Mouse (Mus musculus) T-helper 2 cell (primary cell): Measurements from ENCODE around the gene Edc3.
"Not testable (repeated sequence)": the region's sequence is repeated elsewhere in the genome, so short reads cannot be mapped to it uniquely, and the experiment has no call there.

Experiments used
- in situ Hi-C: fragments of 300-600 bp; cut with MboI, MseI; formaldehyde crosslinking; loops from one replicate; pipeline ENCODE4 v1.15.1; 2025; ENCODE audit warnings: high pct_unique_total_duplicates

Gene Edc3

DNA sequence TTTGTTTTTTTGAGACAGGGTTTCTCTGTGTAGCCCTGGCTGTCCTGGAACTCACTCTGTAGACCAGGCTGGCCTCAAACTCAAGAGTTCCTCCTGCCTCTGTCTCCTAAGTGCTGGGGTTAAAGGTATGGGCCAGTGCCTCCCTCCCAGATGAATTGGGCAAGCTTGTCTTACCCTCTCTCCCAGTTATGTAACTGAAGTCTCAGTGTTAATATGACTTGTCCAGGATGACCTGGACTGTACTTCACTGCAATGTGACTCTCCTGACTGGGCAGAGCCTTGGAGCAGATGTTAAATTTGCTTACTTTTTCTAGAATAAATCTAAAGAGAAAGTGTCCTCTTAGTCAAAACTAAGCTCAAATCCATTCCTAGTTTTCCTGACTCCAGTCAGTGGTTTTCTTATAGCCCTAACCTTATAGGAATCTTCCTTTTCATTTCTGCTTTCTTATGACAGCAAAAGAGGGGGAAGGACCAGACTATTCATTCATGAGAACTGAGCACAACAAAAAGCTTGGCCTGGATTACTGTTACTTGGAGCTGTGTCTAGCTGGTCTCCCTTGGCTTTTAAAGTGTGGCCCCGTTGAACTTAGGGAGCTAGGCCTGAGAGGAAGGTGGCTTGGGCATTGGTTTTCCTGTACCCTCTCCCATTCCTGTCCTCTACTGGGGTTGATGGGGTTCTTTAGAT, 9.7 kb upstream of the Edc3 start:
- in situ Hi-C loops = no loop called here

DNA sequence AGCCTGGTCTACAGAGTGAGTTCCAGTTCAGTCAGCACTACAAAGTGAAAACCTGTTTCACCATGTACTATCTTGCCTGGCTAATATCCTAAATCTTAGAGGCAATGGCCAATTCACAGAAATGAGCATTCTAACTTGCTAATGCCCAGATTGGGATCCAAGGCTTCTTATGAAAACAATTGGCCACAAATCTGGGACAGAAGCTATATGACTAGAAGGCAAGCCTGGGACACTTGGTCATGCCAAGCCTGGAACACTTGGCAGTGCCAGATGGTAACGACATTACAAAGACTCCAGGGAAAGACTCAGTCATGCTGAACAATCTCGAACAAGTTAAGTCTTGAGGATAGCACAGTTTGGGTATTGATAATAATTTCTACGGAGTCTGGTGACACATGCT, 1.8 kb upstream of the Edc3 start:
- in situ Hi-C loops = no loop called here

DNA sequence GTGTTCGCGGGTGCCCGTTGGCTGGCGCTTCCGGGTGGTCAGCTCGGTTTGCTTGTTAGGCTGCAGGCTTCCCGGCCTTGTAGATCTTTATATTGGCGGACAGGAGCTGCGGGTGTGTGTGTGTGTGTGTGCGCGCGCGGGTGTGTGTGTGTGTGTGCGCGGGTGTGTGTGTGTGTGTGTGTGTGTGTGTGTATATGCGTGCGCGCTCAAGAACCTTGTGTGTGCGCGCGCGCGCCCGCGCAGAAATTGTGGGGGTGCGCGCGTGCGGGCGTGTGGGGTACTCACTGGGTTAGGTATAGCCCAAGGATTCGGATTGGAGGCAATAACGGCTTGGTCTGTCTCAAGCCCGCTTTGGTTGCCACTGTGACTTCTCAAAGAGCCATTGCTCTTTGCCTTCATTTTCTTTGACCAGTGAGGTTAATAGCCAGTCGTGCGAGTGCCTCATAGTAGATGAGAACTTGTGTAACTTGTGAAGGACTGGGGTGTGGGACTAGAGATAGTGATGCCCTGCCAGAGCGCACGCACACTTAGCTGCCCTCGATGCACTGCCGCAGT, 457 bp downstream of the Edc3 start:
- in situ Hi-C loops = no loop called here

- in situ Hi-C loops = not testable (repeated sequence)
These were observed 1.9 kb downstream of the Edc3 start for GRCm38 (mm10) chr9:57710214-57710613.

- in situ Hi-C loops = no loop called here
These were observed 3.9 kb downstream of the Edc3 start for GRCm38 (mm10) chr9:57712194-57712593.

GRCm38 (mm10) chr9:57718408-57718807, 10.1 kb downstream of the Edc3 start:
- in situ Hi-C loops = no loop called here

DNA sequence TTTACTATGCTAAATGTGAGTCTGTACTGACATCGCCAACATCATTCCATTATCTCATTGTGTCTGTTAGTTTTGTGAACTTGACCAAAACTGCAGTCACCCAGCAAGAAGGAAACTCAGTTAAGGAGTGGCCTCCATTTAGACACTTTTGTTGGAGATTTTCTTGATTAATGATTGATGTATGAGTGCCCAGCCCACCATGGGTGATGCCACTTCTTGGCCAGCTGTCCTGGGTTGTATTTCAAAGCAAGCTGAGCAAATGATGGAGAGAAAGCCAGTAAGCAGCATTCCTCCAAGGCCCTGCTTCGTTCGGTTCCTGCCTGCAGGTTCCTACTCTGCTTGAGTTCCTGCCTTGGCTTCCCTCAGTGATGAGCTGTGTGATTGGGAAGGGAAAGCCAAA, 12.4 kb downstream of the Edc3 start:
- in situ Hi-C loops = no loop called here

DNA sequence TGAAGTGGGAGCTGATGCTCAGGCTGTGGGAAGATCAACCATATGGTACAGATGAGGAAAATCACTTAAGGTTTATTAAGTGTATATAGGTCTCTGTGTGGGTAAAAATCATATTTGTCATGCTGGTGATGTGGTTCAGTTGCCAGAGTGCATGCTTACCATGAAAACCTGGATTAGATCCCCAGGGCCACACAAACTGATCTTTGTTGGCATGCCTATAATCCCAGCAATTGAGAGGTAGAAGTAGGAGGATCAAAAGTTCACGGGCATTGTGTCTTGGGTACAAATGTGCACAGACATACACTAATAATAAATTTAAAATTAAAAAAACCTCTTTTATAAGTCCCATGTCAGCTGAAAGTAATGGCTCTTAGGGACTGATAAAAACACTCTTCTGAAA, 14.0 kb downstream of the Edc3 start:
- in situ Hi-C loops = no loop called here

DNA sequence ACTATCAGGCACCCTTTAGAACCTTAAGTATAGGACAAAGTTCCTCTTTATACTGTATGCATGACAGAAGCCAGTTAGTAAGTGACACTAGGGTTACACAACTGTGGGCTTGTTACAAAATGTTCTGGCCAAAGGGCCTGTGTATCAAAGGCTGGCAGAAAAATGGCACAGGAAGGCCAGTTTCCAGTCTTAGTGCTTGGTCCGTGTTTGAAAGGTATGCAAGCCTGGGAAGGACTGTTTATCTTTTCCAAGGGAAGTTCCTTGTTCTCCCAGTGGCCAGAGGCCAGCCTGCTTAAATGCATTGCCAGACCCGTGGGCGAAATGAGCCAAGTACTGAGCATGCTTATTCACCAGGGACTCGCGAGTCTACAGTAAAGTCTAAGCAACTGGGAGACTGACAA, 15.0 kb downstream of the Edc3 start:
- in situ Hi-C loops = no loop called here

GRCm38 (mm10) chr9:57723796-57724195, 15.5 kb downstream of the Edc3 start:
- in situ Hi-C loops = no loop called here

- in situ Hi-C loops = no loop called here
These were observed 16.4 kb downstream of the Edc3 start for GRCm38 (mm10) chr9:57724701-57725100.

GRCm38 (mm10) chr9:57728312-57728711, 20.0 kb downstream of the Edc3 start:
- in situ Hi-C loops = no loop called here

GRCm38 (mm10) chr9:57733606-57734005, 25.3 kb downstream of the Edc3 start:
- in situ Hi-C loops = loop anchor here (5.0 kb wide), 1 partner anchor 51 kb away; the partner anchor contains the start of gene Cyp1a2

- in situ Hi-C loops = no loop called here
These were observed 31.5 kb downstream of the Edc3 start for GRCm38 (mm10) chr9:57739863-57740262.

GRCm38 (mm10) chr9:57744462-57745091, 36.2 kb downstream of the Edc3 start:
- in situ Hi-C loops = no loop called here

DNA sequence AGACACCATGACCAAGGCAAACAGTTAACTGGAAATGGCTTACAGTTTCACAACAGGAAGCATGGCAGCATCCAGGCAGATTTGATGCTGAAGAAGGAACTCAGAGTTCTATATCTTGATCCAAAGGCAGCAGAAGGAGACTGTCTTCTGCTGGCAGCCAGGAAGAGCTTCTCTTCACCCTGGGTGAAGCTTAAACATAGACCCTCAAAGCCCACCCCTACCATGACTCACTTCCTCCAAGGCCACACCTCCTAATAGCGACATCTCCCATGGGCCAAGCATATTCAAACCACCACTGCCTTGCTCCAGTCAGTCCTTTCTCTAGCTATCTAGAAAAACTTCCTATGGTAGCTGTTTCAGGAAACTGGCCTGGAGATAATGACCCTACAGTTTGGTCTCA, 38.7 kb downstream of the Edc3 start:
- in situ Hi-C loops = no loop called here

DNA sequence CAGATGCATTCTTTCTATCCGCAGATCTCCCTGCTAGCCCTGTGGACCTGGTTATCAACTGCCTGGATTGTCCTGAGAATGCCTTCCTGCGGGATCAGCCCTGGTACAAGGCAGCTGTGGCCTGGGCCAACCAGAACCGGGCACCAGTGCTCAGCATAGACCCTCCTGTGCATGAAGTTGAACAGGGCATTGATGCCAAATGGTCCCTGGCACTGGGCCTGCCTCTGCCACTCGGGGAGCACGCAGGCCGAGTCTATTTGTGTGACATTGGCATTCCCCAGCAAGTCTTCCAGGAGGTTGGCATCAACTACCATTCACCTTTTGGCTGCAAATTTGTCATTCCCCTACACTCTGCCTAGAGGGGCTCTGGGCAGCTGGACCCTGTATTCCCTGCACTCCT, 39.8 kb downstream of the Edc3 start:
- in situ Hi-C loops = no loop called here

GRCm38 (mm10) chr9:57748831-57749230, 40.5 kb downstream of the Edc3 start:
- in situ Hi-C loops = no loop called here

DNA sequence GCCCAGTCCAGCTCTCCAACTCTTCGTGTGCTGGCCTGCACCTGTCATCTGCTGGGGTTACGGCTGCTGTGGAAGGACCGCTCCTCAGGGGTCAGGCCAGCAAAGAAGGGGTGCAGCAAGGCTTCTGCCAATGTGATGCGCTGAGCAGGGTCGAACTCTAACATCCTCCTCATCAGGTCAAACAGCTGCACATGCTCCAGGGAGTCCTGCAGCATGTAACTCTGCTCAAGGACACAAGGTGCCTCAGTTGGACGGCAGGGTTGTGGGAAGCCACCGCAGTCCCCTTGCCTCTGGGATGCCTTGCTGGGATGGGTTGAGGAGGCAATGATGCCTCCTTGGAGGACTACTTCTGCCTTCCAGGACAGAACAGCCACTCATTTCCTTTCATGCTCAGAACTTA, 42.6 kb downstream of the Edc3 start:
- in situ Hi-C loops = loop anchor here (5.0 kb wide), 1 partner anchor 94 kb away; no protein-coding TSS in a partner anchor

DNA sequence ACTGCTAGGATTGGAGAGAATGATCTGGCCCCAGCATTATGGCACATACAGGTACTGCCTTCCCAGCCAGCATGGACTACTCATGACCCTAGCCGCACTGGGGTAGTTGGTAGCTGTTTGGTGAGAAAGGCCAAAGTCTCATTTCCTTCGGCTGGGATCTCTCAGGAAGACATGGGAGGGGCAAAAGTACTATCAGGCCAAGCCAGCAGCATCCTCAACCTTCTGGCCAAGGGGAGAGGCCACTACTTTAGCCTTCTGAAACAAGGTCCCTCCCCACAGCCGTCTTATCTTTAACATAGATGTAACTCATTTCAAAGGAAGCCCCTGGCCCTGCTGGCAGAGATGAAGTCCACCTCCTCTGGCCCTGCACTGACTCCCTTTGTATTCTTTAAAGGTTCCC, 49.2 kb downstream of the Edc3 start:
- in situ Hi-C loops = no loop called here

GRCm38 (mm10) chr9:57758528-57758927, 50.2 kb downstream of the Edc3 start:
- in situ Hi-C loops = no loop called here

GRCm38 (mm10) chr9:57759289-57759688, 50.9 kb downstream of the Edc3 start:
- in situ Hi-C loops = no loop called here
